Mouse (Mus musculus): ENCODE results near the gene Snrk.

Gene Snrk

DNA sequence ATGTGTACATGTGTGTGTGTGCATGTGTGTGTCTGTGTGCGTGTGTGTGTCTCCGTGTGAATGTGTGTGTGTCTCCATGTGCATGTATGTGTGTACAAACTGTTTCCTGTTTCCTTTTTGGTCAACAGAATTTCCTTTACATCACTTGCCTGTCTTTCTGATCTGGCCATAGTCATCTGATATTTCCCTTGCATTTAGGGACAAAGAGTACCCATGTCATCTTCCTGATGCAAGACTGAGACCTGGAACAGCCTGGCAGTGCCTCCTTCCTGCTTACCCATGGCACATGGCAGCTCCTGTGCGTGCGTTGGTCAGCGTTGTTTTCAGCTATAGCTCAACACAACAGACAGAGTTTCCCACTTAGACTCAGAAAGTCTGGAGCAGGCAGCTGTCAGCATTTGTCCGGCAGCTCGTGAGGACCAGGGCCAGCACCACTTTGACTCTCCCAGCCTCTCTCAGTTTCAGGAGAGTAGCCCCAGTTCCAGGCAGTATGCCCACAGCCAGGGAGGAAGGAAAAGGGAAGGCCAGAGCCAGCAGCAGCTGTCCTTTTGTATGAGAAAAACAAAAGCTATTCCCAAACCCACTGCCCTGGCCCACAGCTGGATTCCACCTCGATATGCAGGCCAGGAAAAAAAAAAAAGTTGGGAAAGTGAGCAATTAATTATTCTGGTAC is 7.4 kb upstream of the Snrk start:
- DNase-seq = peak; percentile 47

- DNase-seq = no peak
Measured at GRCm38 (mm10) chr9:122110508-122110907, 6.6 kb upstream of the Snrk start.

DNA sequence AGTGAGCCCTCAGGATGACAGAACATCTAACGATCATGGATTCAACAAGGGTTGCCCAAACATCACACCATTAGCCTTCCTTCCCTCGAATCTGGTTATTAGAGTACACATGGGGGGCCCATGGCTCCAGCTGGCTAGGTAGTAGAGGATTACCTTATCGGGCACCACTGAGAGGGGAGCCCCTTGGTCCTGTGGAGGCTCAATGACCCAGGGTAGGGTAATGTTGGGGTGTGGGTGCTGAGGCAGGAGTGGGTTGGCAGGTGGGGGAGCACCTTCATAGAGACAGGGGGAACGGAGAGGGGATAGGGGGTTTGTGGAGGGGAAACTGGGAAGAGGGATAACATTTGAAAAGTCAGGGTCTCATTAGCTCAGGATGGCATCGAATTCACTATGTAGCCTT is 6.1 kb upstream of the Snrk start:
- DNase-seq = no peak

DNA sequence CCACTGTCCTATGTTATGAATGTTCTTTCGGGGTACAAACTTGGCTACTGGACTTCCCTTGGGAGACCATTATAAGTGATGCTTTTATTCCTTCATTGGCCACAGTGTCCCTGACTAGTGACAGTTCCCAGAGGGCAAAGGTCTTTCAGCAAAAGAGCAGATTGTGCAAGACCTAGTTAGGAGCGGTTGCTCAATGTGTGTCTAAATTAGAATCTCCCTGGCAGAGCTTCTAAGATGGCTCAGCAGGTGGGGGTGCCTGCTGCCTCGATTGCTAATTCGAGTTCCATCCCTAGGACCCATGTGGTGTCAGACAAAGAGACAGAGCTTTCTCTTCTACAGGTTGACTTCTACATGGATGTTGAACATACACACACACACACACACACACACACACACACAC is 1.5 kb upstream of the Snrk start:
- peak; percentile 38 for DNase-seq

GRCm38 (mm10) chr9:122116359-122116758 is 707 bp upstream of the Snrk start:
- no peak for DNase-seq

GRCm38 (mm10) chr9:122117692-122118529 is 845 bp downstream of the Snrk start:
- DNase-seq = peak; percentile 62

- DNase-seq = peak; percentile 74
Measured at GRCm38 (mm10) chr9:122120089-122120488, 3.0 kb downstream of the Snrk start.

DNA sequence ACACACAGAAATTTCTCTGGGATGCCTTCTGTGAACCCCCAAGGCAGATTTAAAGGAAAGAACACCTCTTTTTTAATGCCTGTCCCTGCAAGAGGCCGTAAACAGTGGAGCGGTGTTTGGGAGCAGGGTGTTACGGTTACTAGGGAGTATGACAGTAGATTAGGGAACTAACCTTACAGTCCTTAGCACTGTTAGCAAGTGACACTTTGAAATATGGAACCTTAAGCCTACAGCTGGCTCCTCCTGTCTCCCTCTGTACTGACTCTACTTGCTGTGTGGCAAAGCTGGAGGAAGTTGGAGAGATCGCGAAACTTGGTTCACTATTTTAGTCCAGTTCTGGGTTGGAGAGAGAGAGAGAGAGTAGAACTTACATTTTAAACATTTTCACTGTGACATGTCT is 5.0 kb downstream of the Snrk start:
- no peak for DNase-seq

DNA sequence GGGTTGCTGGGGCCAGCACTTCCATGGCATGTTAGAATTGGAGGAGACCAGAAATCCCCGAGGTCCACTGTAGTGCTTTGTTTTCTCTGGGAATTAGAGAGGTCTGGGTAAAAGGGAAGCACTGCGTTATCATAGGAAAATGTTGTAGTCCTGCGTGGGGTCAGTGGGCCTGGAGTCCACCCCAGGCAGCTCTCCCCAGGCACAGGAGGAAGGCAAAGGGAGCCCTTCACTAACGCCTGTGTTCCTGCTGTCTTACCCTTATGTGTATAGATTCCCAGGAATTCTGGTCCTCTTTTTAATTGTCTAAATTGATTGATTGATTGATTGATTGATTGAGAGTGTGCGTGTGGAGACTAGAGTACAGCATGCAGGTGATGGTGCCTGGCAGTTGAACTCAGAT is 6.1 kb downstream of the Snrk start:
- DNase-seq = no peak

DNA sequence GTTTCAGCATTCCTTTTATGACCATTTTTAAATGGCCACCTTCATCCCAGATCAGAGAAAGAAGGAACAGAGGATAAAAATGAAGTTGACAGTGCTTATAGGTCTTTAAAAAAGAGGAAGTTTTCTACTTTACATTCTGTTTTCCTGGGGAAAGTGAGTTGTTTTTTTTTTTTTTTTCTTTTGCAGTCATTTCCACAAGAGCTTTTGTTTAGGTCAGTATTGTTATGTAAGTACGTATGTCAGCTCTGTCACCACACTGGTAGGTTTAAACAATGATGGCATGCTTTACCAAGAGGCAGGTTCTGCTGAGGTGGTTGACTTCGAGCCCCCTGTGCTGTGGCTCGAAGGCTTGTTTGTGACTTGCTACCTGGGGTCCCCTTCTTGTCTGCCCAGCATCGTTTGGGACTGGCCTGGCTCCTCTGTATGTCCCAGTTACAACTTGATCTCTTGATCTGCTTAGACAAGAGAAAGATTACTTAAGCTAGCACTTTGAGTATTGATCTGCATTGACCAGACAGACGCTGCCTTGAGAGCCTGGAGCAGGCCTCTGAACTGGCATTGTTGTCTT is 8.7 kb downstream of the Snrk start:
- no peak for DNase-seq

- no peak for DNase-seq
Measured at GRCm38 (mm10) chr9:122126790-122127189, 9.7 kb downstream of the Snrk start.

DNA sequence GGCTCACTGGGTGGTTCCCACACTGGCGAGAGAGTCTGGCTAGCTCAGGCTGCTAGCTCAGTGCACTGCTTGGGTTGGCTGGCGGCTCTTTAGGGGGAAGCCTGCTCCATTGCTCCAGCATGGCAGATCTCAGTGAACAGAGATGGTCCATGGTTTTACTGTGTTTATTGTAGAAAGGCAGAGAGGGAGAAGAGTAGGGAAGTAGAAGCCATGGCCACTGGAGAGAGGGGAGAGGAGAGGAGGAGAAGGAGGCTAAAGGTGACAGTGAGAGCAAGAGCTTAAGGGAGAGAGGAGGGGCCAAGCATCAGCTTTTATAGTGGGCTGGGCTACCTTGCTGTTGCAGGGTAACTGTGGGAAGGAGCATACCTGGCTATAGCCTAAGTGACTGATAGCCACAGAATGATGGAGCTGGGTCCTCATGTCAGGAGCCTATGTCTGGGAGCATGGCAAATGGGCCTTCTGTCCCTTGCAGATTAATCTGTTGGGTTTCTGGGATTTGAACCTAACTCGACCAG is 10.3 kb downstream of the Snrk start:
- DNase-seq = no peak

DNA sequence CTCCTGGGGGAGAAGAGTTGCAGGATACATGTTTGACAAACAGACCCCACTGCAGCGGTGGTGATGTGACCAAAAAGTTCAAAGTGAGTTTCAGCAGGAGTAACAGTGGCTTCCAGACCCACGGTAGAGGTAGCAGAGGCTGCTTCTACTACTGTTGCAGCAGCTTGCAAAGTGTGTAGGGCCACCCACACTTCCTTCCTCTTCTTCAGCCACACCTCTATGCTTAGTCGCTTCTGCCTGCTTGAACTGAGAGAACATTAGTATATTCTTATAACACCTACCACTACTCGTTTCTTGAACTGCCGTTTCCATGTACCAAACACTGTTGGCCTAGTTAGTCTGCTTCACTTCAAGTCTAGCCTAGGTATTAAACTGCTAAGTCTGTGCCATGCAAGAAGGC is 11.6 kb downstream of the Snrk start:
- no peak for DNase-seq

GRCm38 (mm10) chr9:122130666-122131065 is 13.6 kb downstream of the Snrk start:
- no peak for DNase-seq

DNA sequence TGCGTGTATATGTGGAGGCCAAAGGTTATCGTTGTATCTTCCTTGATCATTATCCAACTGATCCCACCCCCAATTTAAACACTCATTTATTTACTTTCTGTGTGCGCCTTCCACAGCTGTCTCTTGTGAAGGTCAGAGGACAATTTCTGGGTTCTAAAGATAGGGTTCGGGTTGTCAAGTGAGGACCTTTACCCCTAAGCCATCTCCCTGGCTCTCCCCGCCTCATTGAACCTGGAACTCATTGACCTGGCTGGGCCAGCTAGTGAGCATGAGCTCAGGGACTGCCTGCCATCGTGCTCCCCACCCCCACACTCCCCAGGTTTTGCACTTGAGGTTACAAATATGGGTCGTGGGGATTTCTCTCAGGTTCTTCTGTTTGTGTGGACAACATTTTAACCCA is 15.1 kb downstream of the Snrk start:
- no peak for DNase-seq

DNA sequence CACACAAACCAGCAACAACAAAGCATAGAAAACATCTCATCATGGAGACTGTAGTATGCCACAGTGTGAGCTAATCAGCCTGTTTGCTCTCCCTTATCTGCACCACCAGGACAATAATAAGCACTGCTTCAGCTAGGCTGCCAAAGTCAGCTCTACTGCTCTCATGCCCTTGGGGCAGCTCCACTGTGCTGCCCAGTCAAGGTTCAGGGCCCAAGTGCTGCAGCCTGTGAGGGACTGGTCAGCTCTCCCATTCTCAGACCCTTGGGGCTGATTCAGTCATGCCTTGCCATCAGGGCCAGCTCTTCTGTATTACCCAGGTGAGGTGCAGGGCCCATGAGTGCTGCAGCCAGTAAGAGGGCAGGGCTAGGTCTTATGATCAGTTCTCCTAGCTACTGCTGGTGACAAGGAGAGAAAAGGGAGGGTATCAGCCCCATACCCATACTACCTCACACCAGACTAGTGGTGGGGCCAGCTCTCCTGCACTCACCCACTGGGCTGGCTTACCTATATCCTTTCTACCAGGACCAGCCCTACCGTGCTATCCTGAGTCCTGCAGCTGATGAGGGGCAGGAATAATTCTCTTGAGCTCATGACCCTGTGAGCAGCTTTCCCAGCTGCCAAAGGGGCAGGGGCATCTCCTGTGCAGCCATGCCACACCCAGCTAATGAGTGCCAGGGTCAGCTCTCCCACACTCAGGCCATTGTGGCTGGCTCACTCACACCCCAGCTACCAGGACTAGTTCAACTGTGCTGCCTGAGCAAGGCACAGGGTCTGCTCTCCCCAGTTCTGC is 18.2 kb downstream of the Snrk start:
- no peak for DNase-seq

DNA sequence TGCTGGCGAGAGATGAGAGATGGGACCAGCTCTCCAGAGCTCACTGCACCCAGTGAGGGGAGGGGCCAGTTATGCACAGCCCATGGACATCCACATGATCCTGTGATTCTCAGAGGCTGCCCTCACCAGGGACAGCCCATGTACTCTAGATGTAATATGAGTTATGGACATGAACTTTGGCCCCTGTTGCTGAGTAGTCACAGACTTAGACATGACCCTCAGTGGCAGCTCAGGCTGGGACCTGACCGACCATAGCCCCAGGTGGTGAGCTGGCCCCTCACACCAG is 18.8 kb downstream of the Snrk start:
- DNase-seq = no peak

- DNase-seq = no peak
Measured at GRCm38 (mm10) chr9:122137960-122138359, 20.9 kb downstream of the Snrk start.

DNA sequence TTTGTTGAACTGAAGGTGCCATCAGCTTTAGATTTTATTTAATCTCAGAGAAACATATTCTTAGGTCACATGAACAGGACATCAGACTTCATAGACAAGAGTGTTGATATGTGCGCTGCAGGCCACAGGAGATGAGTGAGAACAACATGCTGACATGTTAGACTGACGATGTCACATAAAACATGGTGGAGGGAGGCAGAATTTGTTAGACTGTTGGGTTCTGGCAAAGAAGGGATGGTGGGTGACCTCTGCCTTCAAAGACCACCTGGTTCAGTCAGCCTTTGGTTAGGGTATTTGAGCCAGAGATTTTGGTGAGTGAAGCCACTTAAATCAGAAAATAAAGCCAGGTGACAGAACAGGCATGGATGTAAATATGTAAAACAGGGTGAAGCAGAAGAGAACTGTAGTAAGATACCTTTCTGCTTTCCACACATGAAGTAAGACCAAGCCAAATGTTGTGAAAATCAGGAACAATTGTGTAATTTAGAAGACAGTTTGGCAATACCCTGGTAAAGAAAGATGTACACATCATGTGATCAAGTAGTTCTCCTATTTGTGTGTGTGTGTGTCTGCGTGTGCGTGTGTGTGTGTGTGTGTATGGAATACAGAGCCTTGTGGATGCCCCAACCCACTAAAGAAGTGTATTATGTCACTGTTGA is 21.4 kb downstream of the Snrk start:
- DNase-seq = no peak

- DNase-seq = no peak
Measured at GRCm38 (mm10) chr9:122139236-122139635, 22.2 kb downstream of the Snrk start.

- DNase-seq = no peak
Measured at GRCm38 (mm10) chr9:122143219-122143618, 26.2 kb downstream of the Snrk start.

- no peak for DNase-seq
Measured at GRCm38 (mm10) chr9:122144776-122145175, 27.7 kb downstream of the Snrk start.

- DNase-seq = no peak
Measured at GRCm38 (mm10) chr9:122145677-122146076, 28.6 kb downstream of the Snrk start.

Measured in kidney, adult 18-20 months (tissue).